Mouse (Mus musculus) lung, adult 2 months (tissue): ENCODE measurements around the gene Paqr9. TPM values are rescaled to one million over a fixed set of nuclear protein-coding genes. Genes with fewer than 3 reads are reported as not detected.

Experiments
- DNase-seq: peaks from one replicate; pipeline ENCODE4 v3.0.0; 2022
- H3K4me1 ChIP-seq: fragments of 200-500 bp; 2 replicates; pipeline ENCODE4 v1.6.1; 2011; ENCODE audit warnings: low read length; ENCODE audit not compliant: control insufficient read depth, insufficient read depth
- H3K4me3 ChIP-seq: fragments of 200-500 bp; replicated peaks from 2 replicates; pipeline ENCODE3; 2011; ENCODE audit warnings: low read depth, mild to moderate bottlenecking, control low read depth, low read length; ENCODE audit errors: extremely low read depth
- CTCF ChIP-seq: fragments of 200-500 bp; IDR thresholded peaks from 2 replicates; pipeline ENCODE4 v1.5.1; 2011; ENCODE audit warnings: mild to moderate bottlenecking, low read length, control low read depth; ENCODE audit not compliant: insufficient read depth
- POLR2A ChIP-seq: fragments of 200-500 bp; IDR thresholded peaks from 2 replicates; pipeline ENCODE4 v1.6.1; 2011; ENCODE audit warnings: low read depth, mild to moderate bottlenecking, control low read depth, low read length, borderline replicate concordance; ENCODE audit errors: extremely low read depth
- WGBS: fragments of 180-500 bp; shearing (Covaris S2); methylation state at CpG from one replicate; pipeline ENCODE4 v1.1.7; 2018; 5-methylcytosine and 5-hydroxymethylcytosine counted together
- polyA plus RNA-seq: library from polyadenylated mRNA; depleted of rRNA; stranded (reverse); fragments of >200 nt; gene quantifications from 2 replicates; pipeline ENCODE4 v1.2.3, GENCODE M21; 2012; rRNA removed

The Paqr9 gene
- polyA plus RNA-seq, 1 experiment = 2.0 TPM

GRCm38 (mm10) chr9:95615961-95616360, 56.5 kb downstream of the Paqr9 start:
- WGBS = 78% methylated on average over 3 of the region's 3 CpGs
- no peak for TF ChIP-seq POLR2A
- TF ChIP-seq CTCF = no peak

More at GRCm38 (mm10) chr9:95615961-95616360, 56.5 kb downstream of the Paqr9 start:
- no peak overlapping the region for H3K4me3 ChIP-seq
- DNase-seq = no peak
- no peaks in the 10 kb centered on the region for H3K4me1 ChIP-seq

Other genes starting within 250 kb of the Paqr9 start
- gene Chst2, start 152.9 kb upstream of the Paqr9 start, polyA plus RNA-seq = 8.8 and 9.5 TPM in 2 replicates
- gene U2surp, start 47.7 kb upstream of the Paqr9 start, polyA plus RNA-seq = 1.7 and 3.7 TPM in 2 replicates
- 24.5 and 31.5 TPM in 2 replicates for gene Pcolce2, start 77.9 kb downstream of the Paqr9 start, polyA plus RNA-seq
- gene Trpc1, start 190.7 kb downstream of the Paqr9 start, polyA plus RNA-seq = 5.7 and 6.4 TPM in 2 replicates